ENCODE assay signal across 9 mouse cellular contexts in the genomic region with DNA sequence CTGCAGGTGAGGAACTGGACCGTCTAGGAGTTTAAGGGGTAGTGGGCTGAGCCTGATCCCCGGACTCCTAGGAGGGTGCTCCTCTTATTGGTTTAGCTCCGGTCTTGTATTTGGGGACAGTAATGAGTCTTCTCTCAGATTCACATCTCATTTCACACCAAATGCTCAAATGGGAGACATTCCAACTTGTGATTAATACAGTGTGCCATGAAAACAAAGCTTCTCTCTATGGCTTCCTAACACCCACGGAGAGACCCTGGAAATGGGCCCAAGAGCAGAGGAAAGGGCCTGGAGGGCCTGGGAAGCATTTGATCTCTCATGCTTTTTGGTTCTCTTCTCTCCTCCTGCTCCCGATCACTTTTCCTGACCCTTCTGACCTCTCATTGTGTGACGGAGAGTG. TPM values are rescaled to one million over a fixed set of nuclear protein-coding genes. Genes with fewer than 3 reads are reported as not detected.
A peak's percentile ranks its signal among the peaks of the same experiment; 100 is the strongest.
DNase-seq lines count a peak whose midpoint lies in the region; ATAC-seq and TF ChIP-seq lines count a peak whose summit lies in the region.
"Had no signal": no experiment of that assay in that cellular context is flagged by ENCODE, and none has a peak within 500 bp of the region (broad histone marks: within the 10 kb centered on the region; RNA-seq: fewer than 3 reads in every experiment).

No protein-coding gene starts in this region.

- ATAC-seq in forebrain, embryonic 11.5 days (replicated peaks; ENCODE audit: low FRiP score): no peak
- no peak for ATAC-seq in lung, embryonic 15.5 days (ENCODE audit: borderline replicate concordance, extremely low read depth, low FRiP score, low TSS enrichment)
- ATAC-seq in hindbrain, embryonic 12.5 days (ENCODE audit: low FRiP score): 0 out of 2 replicates have a peak, but pooled peaks have one; percentile 9
- ATAC-seq in midbrain, postnatal 0 days (ENCODE audit: low FRiP score): no peak

- no peak overlapping the region for H3K4me2 ChIP-seq in forebrain, embryonic 11.5 days (ENCODE audit: low read depth, low read length, severe bottlenecking)
- H3K4me2 ChIP-seq in lung, embryonic 15.5 days: no peak overlapping the region
- no peak overlapping the region for H3K4me2 ChIP-seq in hindbrain, embryonic 12.5 days (replicated peaks)
- no peak overlapping the region for H3K4me2 ChIP-seq in midbrain, postnatal 0 days (ENCODE audit: low read depth, low read length, poor library complexity, severe bottlenecking)

- H3K9ac ChIP-seq in forebrain, embryonic 11.5 days (ENCODE audit: low read length): no peak overlapping the region
- H3K9ac ChIP-seq in lung, embryonic 15.5 days: no peak overlapping the region
- no peak overlapping the region for H3K9ac ChIP-seq in hindbrain, embryonic 12.5 days
- H3K9ac ChIP-seq in midbrain, postnatal 0 days (replicated peaks; ENCODE audit: low read length, poor library complexity, severe bottlenecking): no peak overlapping the region
- H3K9ac ChIP-seq: liver, embryonic 14.5 days had no signal

- no peaks in the 10 kb centered on the region for H3K27me3 ChIP-seq in forebrain, embryonic 10.5 days (ENCODE audit: poor library complexity, severe bottlenecking)
- H3K27me3 ChIP-seq in forebrain, embryonic 11.5 days (ENCODE audit: control insufficient read depth, insufficient read depth, low read length): no peaks in the 10 kb centered on the region
- no peaks in the 10 kb centered on the region for H3K27me3 ChIP-seq in lung, embryonic 15.5 days
- H3K27me3 ChIP-seq in hindbrain, embryonic 12.5 days: no peaks in the 10 kb centered on the region
- H3K27me3 ChIP-seq in midbrain, postnatal 0 days (ENCODE audit: insufficient read depth, low read length): no peaks in the 10 kb centered on the region

- H3K36me3 ChIP-seq in forebrain, embryonic 10.5 days (replicated peaks): no peaks in the 10 kb centered on the region
- H3K36me3 ChIP-seq in forebrain, embryonic 11.5 days (ENCODE audit: control insufficient read depth, insufficient read depth, low read length): no peaks in the 10 kb centered on the region
- H3K36me3 ChIP-seq in lung, embryonic 15.5 days: no peaks in the 10 kb centered on the region
- no peaks in the 10 kb centered on the region for H3K36me3 ChIP-seq in hindbrain, embryonic 12.5 days
- H3K36me3 ChIP-seq in midbrain, postnatal 0 days (ENCODE audit: insufficient read depth, low read length): no peaks in the 10 kb centered on the region

- peak overlapping the region; percentile 15; the same call in 1 of the 2 replicates for H3K27ac ChIP-seq in forebrain, embryonic 10.5 days
- no peak overlapping the region for H3K27ac ChIP-seq in forebrain, embryonic 11.5 days (ENCODE audit: low read depth, low read length)
- peak overlapping the region; percentile 63 for H3K27ac ChIP-seq in lung, embryonic 15.5 days
- no peak overlapping the region for H3K27ac ChIP-seq in hindbrain, embryonic 12.5 days
- no peak overlapping the region for H3K27ac ChIP-seq in midbrain, postnatal 0 days (ENCODE audit: low read depth, low read length)
- H3K27ac ChIP-seq: liver, embryonic 14.5 days had no signal

- TF ChIP-seq CTCF in midbrain, postnatal 0 days (IDR thresholded peaks at IDR 0.05): no peak

- H3K9me3 ChIP-seq in forebrain, embryonic 10.5 days: no peaks in the 10 kb centered on the region
- no peaks in the 10 kb centered on the region for H3K9me3 ChIP-seq in forebrain, embryonic 11.5 days (ENCODE audit: control insufficient read depth, low read length)
- H3K9me3 ChIP-seq in lung, embryonic 15.5 days: no peaks in the 10 kb centered on the region
- H3K9me3 ChIP-seq in hindbrain, embryonic 12.5 days (replicated peaks): no peaks in the 10 kb centered on the region
- H3K9me3 ChIP-seq in midbrain, postnatal 0 days (ENCODE audit: low read length): no peaks in the 10 kb centered on the region

- H3K4me3 ChIP-seq in forebrain, embryonic 10.5 days: no peak overlapping the region
- no peak overlapping the region for H3K4me3 ChIP-seq in forebrain, embryonic 11.5 days (ENCODE audit: low read depth, low read length)
- H3K4me3 ChIP-seq in lung, embryonic 15.5 days: no peak overlapping the region
- no peak overlapping the region for H3K4me3 ChIP-seq in hindbrain, embryonic 12.5 days
- H3K4me3 ChIP-seq in midbrain, postnatal 0 days (ENCODE audit: low read depth, low read length): no peak overlapping the region

- 61% methylated on average over 6 of the region's 6 CpGs for WGBS in forebrain, embryonic 10.5 days
- WGBS in forebrain, embryonic 11.5 days: 62% methylated on average over 6 of the region's 6 CpGs
- 46% methylated on average over 6 of the region's 6 CpGs for WGBS in lung, embryonic 15.5 days
- WGBS in hindbrain, embryonic 12.5 days: 52% methylated on average over 6 of the region's 6 CpGs
- WGBS in midbrain, postnatal 0 days: 32% methylated on average over 6 of the region's 6 CpGs

- DNase-seq in forebrain, embryonic 10.5 days (ENCODE audit: extremely low spot score, low spot score): no peak
- DNase-seq in forebrain, embryonic 11.5 days (ENCODE audit: low spot score): no peak
- DNase-seq in lung, postnatal 4 days: no peak
- DNase-seq in midbrain, postnatal 0 days (ENCODE audit: low spot score): peak; percentile 75
- no peak for DNase-seq in left cerebral cortex, adult 18-20 months (ENCODE audit: low spot score in 2 of 2)
- no peak for DNase-seq in testis, postnatal 10 days (ENCODE audit: low spot score)

- H3K4me1 ChIP-seq in forebrain, embryonic 10.5 days: peaks cover 37% of the 10 kb centered on the region
- H3K4me1 ChIP-seq in forebrain, embryonic 11.5 days (replicated peaks; ENCODE audit: control insufficient read depth, insufficient read depth, low read length): 0 out of 2 replicates have a peak, but pooled peaks cover 5% of the 10 kb centered on the region
- H3K4me1 ChIP-seq in lung, embryonic 15.5 days: peaks cover 4% of the 10 kb centered on the region; the same call in 1 of the 2 replicates
- H3K4me1 ChIP-seq in hindbrain, embryonic 12.5 days: peaks cover 24% of the 10 kb centered on the region
- H3K4me1 ChIP-seq in midbrain, postnatal 0 days (ENCODE audit: insufficient read depth, low read length): 0 out of 2 replicates have a peak, but pooled peaks cover 8% of the 10 kb centered on the region

RNA-seq across cellular contexts. Expression of a gene that starts 14.7 kb away (rescaled TPM):
- 0.98 and 1.0 TPM in 2 replicates for polyA plus RNA-seq in forebrain, embryonic 10.5 days (2016; fragmentation: Nextera tagmentation; extraction: Ambion mirVana)
- polyA plus RNA-seq in forebrain, embryonic 11.5 days (2014; fragmentation: Nextera tagmentation; extraction: Ambion mirVana): 1.5 and 1.6 TPM in 2 replicates
- 2.8 and 3.2 TPM in 2 replicates for polyA plus RNA-seq in lung, embryonic 15.5 days (2015; fragmentation: Nextera tagmentation; extraction: Ambion mirVana)
- 3.8 and 4.0 TPM in 2 replicates for polyA plus RNA-seq in hindbrain, embryonic 12.5 days (2016; fragmentation: Nextera tagmentation; extraction: Ambion mirVana)
- 7.2 and 8.2 TPM in 2 replicates for total RNA-seq in midbrain, postnatal 0 days (2014; rRNA removed)
- polyA plus RNA-seq in midbrain, postnatal 0 days (2015; fragmentation: Nextera tagmentation; extraction: Ambion mirVana): 5.3 and 5.6 TPM in 2 replicates
- total RNA-seq in left cerebral cortex, adult 18-20 months (2021): 1 to 10 TPM; 4.4 to 5.1 TPM

Comparison
In these comparisons a context has a peak if more than half of its experiments do, and no peak if none do; other contexts are left out.
1. H3K27ac ChIP-seq: peak in forebrain, embryonic 10.5 days (single experiment) and lung, embryonic 15.5 days (single experiment); none in forebrain, embryonic 11.5 days (single experiment), hindbrain, embryonic 12.5 days (single experiment) and midbrain, postnatal 0 days (single experiment).